Mouse (Mus musculus) ES-E14 (cell line): ENCODE results near the gene Hist2h2be.

Experiments used
- CHD2 ChIP-seq: IDR thresholded peaks from 2 replicates; pipeline ENCODE4 v1.6.1; 2014; ENCODE audit warnings: mild to moderate bottlenecking, low read depth, low read length, inconsistent platforms
- HCFC1 ChIP-seq: IDR thresholded peaks from 2 replicates; pipeline ENCODE4 v1.6.1; 2012; ENCODE audit warnings: low read length, inconsistent platforms, borderline replicate concordance; ENCODE audit not compliant: insufficient read depth
- MAFK ChIP-seq: IDR thresholded peaks from 2 replicates; pipeline ENCODE4 v1.6.1; 2014; ENCODE audit warnings: mild to moderate bottlenecking, low read depth, low read length, inconsistent platforms; ENCODE audit not compliant: insufficient read depth
- ZC3H11A ChIP-seq: IDR thresholded peaks from 2 replicates; pipeline ENCODE4 v1.6.1; 2012; ENCODE audit warnings: low read depth, mild to moderate bottlenecking, inconsistent platforms, low read length, borderline replicate concordance
- ZNF384 ChIP-seq: IDR thresholded peaks from 2 replicates; pipeline ENCODE4 v1.6.1; 2012; ENCODE audit warnings: low read depth, low read length, inconsistent platforms

DNA sequence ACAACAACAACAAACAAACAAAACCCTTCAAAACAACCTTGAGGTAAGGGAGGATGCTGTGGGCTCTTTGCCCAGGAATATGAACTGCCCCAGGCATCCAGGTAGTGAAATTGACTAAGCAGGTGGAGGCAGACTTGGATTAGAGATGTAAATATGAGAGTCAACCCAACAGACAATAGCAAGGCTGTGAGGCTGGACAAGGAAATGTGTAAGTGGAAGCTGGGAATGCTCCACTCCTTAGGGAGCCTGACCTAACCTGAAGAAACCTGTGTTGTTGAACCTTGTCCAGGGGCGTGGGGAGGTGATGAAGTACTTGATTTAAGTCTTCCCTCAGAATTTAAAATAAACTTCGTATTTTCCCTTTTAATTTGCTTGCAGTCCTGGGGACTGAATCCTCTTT is 42.0 kb upstream of the Hist2h2be start:
- TF ChIP-seq ZNF384 (no peak), MAFK (no peak), ZC3H11A (no peak), HCFC1 (no peak), CHD2 (no peak)
